Mouse (Mus musculus): ENCODE data around the gene Ap3m1.
"Not testable (repeated sequence)": the region's sequence is repeated elsewhere in the genome, so short reads cannot be mapped to it uniquely, and the experiment has no call there.

GRCm38 (mm10) chr14:21094161-21094560 is 41.9 kb upstream of the Ap3m1 start:
- TF ChIP-seq TAL1, GATA1 (IDR thresholded peaks at IDR 0.05; ENCODE audit: low read length): not testable (repeated sequence)

Data from erythroblast, embryonic 14.5 days (primary cell).